19 mouse cellular contexts compared by ENCODE assay signal in genomic region chr4:107476266-107476665, GRCm38 (mm10). TPM values are rescaled to one million over a fixed set of nuclear protein-coding genes. Genes with fewer than 3 reads are reported as not detected.
DNase-seq lines count a peak whose midpoint lies in the region; ATAC-seq and TF ChIP-seq lines count a peak whose summit lies in the region.
"Had no signal": no experiment of that assay in that cellular context is flagged by ENCODE, and none has a peak within 500 bp of the region (broad histone marks: within the 10 kb centered on the region; RNA-seq: fewer than 3 reads in every experiment).

No protein-coding gene starts in this region.

- no peak overlapping the region for H3K9ac ChIP-seq in forebrain, embryonic 14.5 days (ENCODE audit: low read length)
- H3K9ac ChIP-seq in forebrain, embryonic 13.5 days = no peak overlapping the region
- H3K9ac ChIP-seq in lung, embryonic 16.5 days (ENCODE audit: low read length) = no peak overlapping the region
- H3K9ac ChIP-seq in limb, embryonic 15.5 days = no peak overlapping the region
- H3K9ac ChIP-seq in hindbrain, embryonic 12.5 days = no peak overlapping the region
- H3K9ac ChIP-seq: heart, embryonic 13.5 days; stomach, embryonic 15.5 days had no signal

- 57% methylated on average over 11 of the region's 11 CpGs for WGBS in forebrain, embryonic 14.5 days
- 55% methylated on average over 11 of the region's 11 CpGs for WGBS in forebrain, embryonic 13.5 days
- 30% methylated on average over 11 of the region's 11 CpGs for WGBS in lung, embryonic 16.5 days
- WGBS in lung, adult 2 months = 33% methylated on average over 11 of the region's 11 CpGs
- WGBS in limb, embryonic 15.5 days = 41% methylated on average over 11 of the region's 11 CpGs
- 64% methylated on average over 10 of the region's 11 CpGs for WGBS in hindbrain, embryonic 12.5 days

- H3K27me3 ChIP-seq in forebrain, embryonic 14.5 days (replicated peaks; ENCODE audit: control insufficient read depth, insufficient read depth, low read length) = no peaks in the 10 kb centered on the region
- 0 out of 2 replicates have a peak, but pooled peaks cover 3% of the 10 kb centered on the region for H3K27me3 ChIP-seq in forebrain, embryonic 13.5 days
- H3K27me3 ChIP-seq in lung, embryonic 16.5 days (ENCODE audit: control insufficient read depth, insufficient read depth, low read depth, low read length) = no peaks in the 10 kb centered on the region
- H3K27me3 ChIP-seq in limb, embryonic 15.5 days = peaks cover 23% of the 10 kb centered on the region; the same call in 1 of the 2 replicates
- no peaks in the 10 kb centered on the region for H3K27me3 ChIP-seq in hindbrain, embryonic 12.5 days
- H3K27me3 ChIP-seq: stomach, embryonic 15.5 days had no signal

- TF ChIP-seq POLR2A in lung, adult 2 months (IDR thresholded peaks at IDR 0.05; ENCODE audit: borderline replicate concordance, extremely low read depth, low read depth, low read length) = no peak
- no peak for TF ChIP-seq POLR2A in brain, embryonic 14.5 days (IDR thresholded peaks at IDR 0.05; ENCODE audit: borderline replicate concordance, extremely low read depth, insufficient read depth, insufficient read length, poor library complexity, severe bottlenecking)

- H3K4me1 ChIP-seq in forebrain, embryonic 14.5 days (ENCODE audit: control insufficient read depth, insufficient read depth, low read length) = no peaks in the 10 kb centered on the region
- H3K4me1 ChIP-seq in forebrain, embryonic 13.5 days = no peaks in the 10 kb centered on the region
- H3K4me1 ChIP-seq in lung, embryonic 16.5 days (replicated peaks; ENCODE audit: control insufficient read depth, insufficient read depth, low read length) = no peaks in the 10 kb centered on the region; the same call in 1 of the 2 replicates
- H3K4me1 ChIP-seq in lung, adult 2 months (ENCODE audit: control insufficient read depth, insufficient read depth, low read length) = no peaks in the 10 kb centered on the region
- peaks cover 12% of the 10 kb centered on the region for H3K4me1 ChIP-seq in limb, embryonic 15.5 days
- no peaks in the 10 kb centered on the region for H3K4me1 ChIP-seq in hindbrain, embryonic 12.5 days
- H3K4me1 ChIP-seq: heart, embryonic 13.5 days; megakaryocyte, embryonic 14.5 days had no signal

- H3K4me2 ChIP-seq in forebrain, embryonic 14.5 days (ENCODE audit: low read length) = no peak overlapping the region
- H3K4me2 ChIP-seq in forebrain, embryonic 13.5 days = no peak overlapping the region
- H3K4me2 ChIP-seq in lung, embryonic 16.5 days (ENCODE audit: low read depth, low read length) = no peak overlapping the region
- H3K4me2 ChIP-seq in limb, embryonic 15.5 days = no peak overlapping the region
- no peak overlapping the region for H3K4me2 ChIP-seq in hindbrain, embryonic 12.5 days (replicated peaks)
- H3K4me2 ChIP-seq: heart, embryonic 13.5 days; stomach, embryonic 15.5 days had no signal

- no peak overlapping the region for H3K27ac ChIP-seq in forebrain, embryonic 14.5 days (ENCODE audit: low read depth, low read length)
- H3K27ac ChIP-seq in forebrain, embryonic 13.5 days = no peak overlapping the region
- H3K27ac ChIP-seq in lung, embryonic 16.5 days (ENCODE audit: low read length) = no peak overlapping the region
- no peak overlapping the region for H3K27ac ChIP-seq in limb, embryonic 15.5 days
- no peak overlapping the region for H3K27ac ChIP-seq in hindbrain, embryonic 12.5 days
- H3K27ac ChIP-seq: forebrain, embryonic 10.5 days; heart, embryonic 13.5 days; stomach, embryonic 15.5 days had no signal

- ATAC-seq in forebrain, embryonic 14.5 days = no peak
- no peak for ATAC-seq in forebrain, embryonic 13.5 days
- peak; percentile 62; the same call in 1 of the 2 replicates for ATAC-seq in lung, embryonic 16.5 days (ENCODE audit: low read depth)
- 0 out of 2 replicates have a peak, but pooled peaks have one; percentile 41 for ATAC-seq in limb, embryonic 15.5 days (ENCODE audit: insufficient number of reproducible peaks, low FRiP score, low TSS enrichment, low read depth)
- ATAC-seq in hindbrain, embryonic 12.5 days (ENCODE audit: low FRiP score) = no peak

- TF ChIP-seq CTCF in lung, adult 2 months (IDR thresholded peaks at IDR 0.05; ENCODE audit: insufficient read depth, low read length) = no peak
- TF ChIP-seq CTCF in brain, embryonic 14.5 days (IDR thresholded peaks at IDR 0.05; ENCODE audit: borderline replicate concordance, extremely low read depth, insufficient read depth, insufficient read length) = no peak

- no peaks in the 10 kb centered on the region for H3K9me3 ChIP-seq in forebrain, embryonic 14.5 days (replicated peaks; ENCODE audit: control insufficient read depth, low read length)
- H3K9me3 ChIP-seq in forebrain, embryonic 13.5 days (replicated peaks) = no peaks in the 10 kb centered on the region
- H3K9me3 ChIP-seq in lung, embryonic 16.5 days (ENCODE audit: control insufficient read depth, low read length) = no peaks in the 10 kb centered on the region
- H3K9me3 ChIP-seq in limb, embryonic 15.5 days = no peaks in the 10 kb centered on the region
- no peaks in the 10 kb centered on the region for H3K9me3 ChIP-seq in hindbrain, embryonic 12.5 days (replicated peaks)
- H3K9me3 ChIP-seq: forebrain, embryonic 10.5 days; heart, embryonic 13.5 days; stomach, embryonic 15.5 days had no signal

- H3K4me3 ChIP-seq in forebrain, embryonic 14.5 days (ENCODE audit: low read depth, low read length) = no peak overlapping the region
- H3K4me3 ChIP-seq in forebrain, embryonic 13.5 days = no peak overlapping the region
- H3K4me3 ChIP-seq in lung, embryonic 16.5 days (ENCODE audit: low read length) = no peak overlapping the region
- no peak overlapping the region for H3K4me3 ChIP-seq in lung, adult 2 months (replicated peaks; ENCODE audit: extremely low read depth, low read depth, low read length)
- no peak overlapping the region for H3K4me3 ChIP-seq in limb, embryonic 15.5 days
- no peak overlapping the region for H3K4me3 ChIP-seq in hindbrain, embryonic 12.5 days
- H3K4me3 ChIP-seq: forebrain, embryonic 10.5 days; heart, embryonic 13.5 days; megakaryocyte, embryonic 14.5 days; myocyte; stomach, embryonic 15.5 days had no signal

- no peaks in the 10 kb centered on the region for H3K36me3 ChIP-seq in forebrain, embryonic 14.5 days (ENCODE audit: control insufficient read depth, insufficient read depth, low read length)
- no peaks in the 10 kb centered on the region for H3K36me3 ChIP-seq in forebrain, embryonic 13.5 days (ENCODE audit: poor library complexity, severe bottlenecking)
- no peaks in the 10 kb centered on the region for H3K36me3 ChIP-seq in lung, embryonic 16.5 days (ENCODE audit: control insufficient read depth, insufficient read depth, low read length)
- H3K36me3 ChIP-seq in limb, embryonic 15.5 days = no peaks in the 10 kb centered on the region
- H3K36me3 ChIP-seq in hindbrain, embryonic 12.5 days = no peaks in the 10 kb centered on the region
- H3K36me3 ChIP-seq: forebrain, embryonic 10.5 days; heart, embryonic 13.5 days; stomach, embryonic 15.5 days had no signal

- DNase-seq in forebrain, embryonic 14.5 days (ENCODE audit: low spot score) = peak; percentile 20
- DNase-seq in lung, adult 2 months = no peak
- peak; percentile 29 for DNase-seq in brain, embryonic 14.5 days (ENCODE audit: low read depth)
- DNase-seq: adrenal gland, adult 2 months; cerebellum, adult 9-11 months; gastrocnemius, postnatal 10 days; heart, adult 11 months; liver; midbrain, embryonic 14.5 days; thymus, adult 2 months had no signal

RNA-seq across cellular contexts. Expression of gene Glis1, which starts 41.9 kb away (rescaled TPM):
- 0.27 and 0.40 TPM in 2 replicates for polyA plus RNA-seq in forebrain, embryonic 14.5 days (2014; fragmentation: Nextera tagmentation; extraction: Ambion mirVana)
- 0.75 and 0.84 TPM in 2 replicates for polyA plus RNA-seq in forebrain, embryonic 13.5 days (2015; fragmentation: Nextera tagmentation; extraction: Ambion mirVana)
- polyA plus RNA-seq in lung, embryonic 16.5 days (2015; fragmentation: Nextera tagmentation; extraction: Ambion mirVana) = 0.36 and 1.0 TPM in 2 replicates
- 0.33 and 0.78 TPM in 2 replicates for polyA plus RNA-seq in lung, adult 2 months (2012; rRNA removed)
- 1.3 and 1.4 TPM in 2 replicates for polyA plus RNA-seq in brain, embryonic 14.5 days (2012; rRNA removed)
- 11.2 and 12.0 TPM in 2 replicates for polyA plus RNA-seq in limb, embryonic 15.5 days (2015; fragmentation: Nextera tagmentation; extraction: Ambion mirVana)
- polyA plus RNA-seq in hindbrain, embryonic 12.5 days (2016; fragmentation: Nextera tagmentation; extraction: Ambion mirVana) = 5.9 and 8.9 TPM in 2 replicates

Comparison
In these comparisons a context has a peak if more than half of its experiments do, and no peak if none do; other contexts are left out.
1. ATAC-seq: peak in lung, embryonic 16.5 days (single experiment) and limb, embryonic 15.5 days (single experiment); none in forebrain, embryonic 14.5 days (single experiment), forebrain, embryonic 13.5 days (single experiment) and hindbrain, embryonic 12.5 days (single experiment).